Mouse (Mus musculus): ENCODE measurements around the gene Rnf126.

The Rnf126 gene

GRCm38 (mm10) chr10:79729357-79729965, 37.3 kb downstream of the Rnf126 start:
- DNase-seq (ENCODE audit: low spot score), result no peak

- DNase-seq (ENCODE audit: low spot score), result no peak
Observed at GRCm38 (mm10) chr10:79728323-79729249, 38.2 kb downstream of the Rnf126 start.

GRCm38 (mm10) chr10:79726090-79726489, 40.7 kb downstream of the Rnf126 start:
- no peak for DNase-seq (ENCODE audit: low spot score)

GRCm38 (mm10) chr10:79723692-79724091, 43.1 kb downstream of the Rnf126 start:
- no peak for DNase-seq (ENCODE audit: low spot score)

GRCm38 (mm10) chr10:79723047-79723446, 43.7 kb downstream of the Rnf126 start:
- no peak for DNase-seq (ENCODE audit: low spot score)

GRCm38 (mm10) chr10:79721089-79721488, 45.7 kb downstream of the Rnf126 start:
- no peak for DNase-seq (ENCODE audit: low spot score)

GRCm38 (mm10) chr10:79717640-79718357, 49.0 kb downstream of the Rnf126 start:
- peak; percentile 51 for DNase-seq (ENCODE audit: low spot score)

GRCm38 (mm10) chr10:79716988-79717355, 49.8 kb downstream of the Rnf126 start:
- no peak for DNase-seq (ENCODE audit: low spot score)

- DNase-seq (ENCODE audit: low spot score), result no peak
Observed at GRCm38 (mm10) chr10:79716254-79716987, 50.3 kb downstream of the Rnf126 start, which contains the start of gene Hcn2. Gene Hcn2, plus strand, starts transcription at chr10:79716634.

GRCm38 (mm10) chr10:79714996-79715395, 51.8 kb downstream of the Rnf126 start:
- DNase-seq (ENCODE audit: low spot score), result no peak

GRCm38 (mm10) chr10:79713163-79713562, 53.6 kb downstream of the Rnf126 start:
- DNase-seq (ENCODE audit: low spot score), result no peak

- no peak for DNase-seq (ENCODE audit: low spot score)
Observed at GRCm38 (mm10) chr10:79712499-79713126, 54.1 kb downstream of the Rnf126 start.

- no peak for DNase-seq (ENCODE audit: low spot score)
Observed at GRCm38 (mm10) chr10:79712029-79712428, 54.7 kb downstream of the Rnf126 start.

- no peak for DNase-seq (ENCODE audit: low spot score)
Observed at GRCm38 (mm10) chr10:79709307-79709706, 57.4 kb downstream of the Rnf126 start.

- no peak for DNase-seq (ENCODE audit: low spot score)
Observed at GRCm38 (mm10) chr10:79708668-79709067, 58.1 kb downstream of the Rnf126 start.

Measured in ovary, adult 18-20 months (tissue).